Mouse (Mus musculus) kidney, adult 8-10 months (tissue): ENCODE data around the gene C1ra.
"Not testable (repeated sequence)": the region's sequence is repeated elsewhere in the genome, so short reads cannot be mapped to it uniquely, and the experiment has no call there.

Experiments used
- DNase-seq, 2 experiments: peaks; one replicate each; pipeline ENCODE4 v3.0.0; 2022

C1ra gene

GRCm38 (mm10) chr6:124485414-124486144 lies 26.6 kb upstream of the C1ra start:
- DNase-seq, result no peak

GRCm38 (mm10) chr6:124487509-124487908 lies 24.7 kb upstream of the C1ra start:
- no peak for DNase-seq

GRCm38 (mm10) chr6:124488952-124489351 lies 23.3 kb upstream of the C1ra start:
- DNase-seq, result no peak

GRCm38 (mm10) chr6:124491427-124491826 lies 20.8 kb upstream of the C1ra start:
- DNase-seq, result no peak

GRCm38 (mm10) chr6:124492842-124493561 lies 19.2 kb upstream of the C1ra start, which contains the start of gene C1rl:
TSS of gene C1rl (plus strand) at chr6:124493113.
- peak; percentile 93 to 94 for DNase-seq

- no peak for DNase-seq
Measured at GRCm38 (mm10) chr6:124493886-124494285, 18.3 kb upstream of the C1ra start.

- DNase-seq, result no peak
Measured at GRCm38 (mm10) chr6:124496054-124496453, 16.2 kb upstream of the C1ra start.

- DNase-seq, result no peak
Measured at GRCm38 (mm10) chr6:124499914-124500566, 12.2 kb upstream of the C1ra start.

GRCm38 (mm10) chr6:124501473-124501872 lies 10.7 kb upstream of the C1ra start:
- no peak for DNase-seq

GRCm38 (mm10) chr6:124502021-124502420 lies 10.2 kb upstream of the C1ra start:
- DNase-seq, result no peak

GRCm38 (mm10) chr6:124505028-124505427 lies 7.2 kb upstream of the C1ra start:
- DNase-seq, result no peak

GRCm38 (mm10) chr6:124506991-124507390 lies 5.2 kb upstream of the C1ra start:
- no peak for DNase-seq

- DNase-seq, result no peak
Measured at GRCm38 (mm10) chr6:124508292-124508691, 3.9 kb upstream of the C1ra start.

- peak in 1 of 2 experiments; percentile 23 for DNase-seq
Measured at GRCm38 (mm10) chr6:124509192-124509591, 3.0 kb upstream of the C1ra start.

- DNase-seq, result no peak
Measured at GRCm38 (mm10) chr6:124511936-124512335, 269 bp upstream of the C1ra start.

- DNase-seq, result not testable (repeated sequence)
Measured at GRCm38 (mm10) chr6:124517733-124518132, 5.5 kb downstream of the C1ra start.

- DNase-seq, result not testable (repeated sequence)
Measured at GRCm38 (mm10) chr6:124522082-124522481, 9.9 kb downstream of the C1ra start.

GRCm38 (mm10) chr6:124527881-124528280 lies 15.7 kb downstream of the C1ra start:
- no peak for DNase-seq

GRCm38 (mm10) chr6:124531077-124531476 lies 18.9 kb downstream of the C1ra start:
- no peak for DNase-seq

- DNase-seq, result not testable (repeated sequence)
Measured at GRCm38 (mm10) chr6:124536125-124536829, 24.1 kb downstream of the C1ra start.

- DNase-seq, result not testable (repeated sequence)
Measured at GRCm38 (mm10) chr6:124541176-124541575, 29.0 kb downstream of the C1ra start.

GRCm38 (mm10) chr6:124542284-124542683 lies 30.1 kb downstream of the C1ra start, which contains the start of gene C1s1:
TSS of gene C1s1 (minus strand) at chr6:124542359.
- DNase-seq, result peak; percentile 41 to 73

GRCm38 (mm10) chr6:124544466-124544865 lies 32.3 kb downstream of the C1ra start:
- peak in 1 of 2 experiments; percentile 25 for DNase-seq
